Mouse (Mus musculus) embryo, embryonic 11.5 days (tissue): ENCODE data around the gene Grb10.

ENCODE experiments used
- DNase-seq: peaks from one replicate; pipeline ENCODE4 v3.0.0-alpha.2; 2012; ENCODE audit warnings: low read depth, low spot score

The Grb10 gene

DNA sequence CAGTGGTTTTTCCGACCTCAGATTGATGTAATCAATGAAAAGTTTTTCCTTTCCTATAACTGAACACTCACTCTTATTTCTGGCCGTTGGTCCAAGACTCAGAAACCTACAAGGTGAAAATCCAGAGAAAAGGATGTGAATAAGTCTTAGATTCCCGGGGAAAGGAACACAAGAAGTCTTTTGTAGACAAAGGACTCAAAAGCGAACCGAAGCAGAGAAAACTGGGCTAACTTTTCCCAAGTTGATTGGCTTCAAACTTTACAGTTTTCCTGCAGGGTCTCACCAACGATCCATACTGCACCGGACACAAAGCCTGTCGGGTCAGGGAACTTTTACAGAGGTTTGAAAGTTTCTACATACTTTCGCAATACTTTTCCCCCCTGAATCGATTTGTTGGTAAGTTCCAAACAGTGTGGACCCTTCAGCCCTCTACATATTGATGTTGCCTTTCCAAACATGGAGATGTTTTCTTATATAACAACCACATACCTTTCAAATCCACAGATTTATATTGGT is at the start of gene Grb10:
TSS of gene Grb10 (minus strand) at position 214 of the 516 bp plus-strand sequence.
- no peak for DNase-seq

DNA sequence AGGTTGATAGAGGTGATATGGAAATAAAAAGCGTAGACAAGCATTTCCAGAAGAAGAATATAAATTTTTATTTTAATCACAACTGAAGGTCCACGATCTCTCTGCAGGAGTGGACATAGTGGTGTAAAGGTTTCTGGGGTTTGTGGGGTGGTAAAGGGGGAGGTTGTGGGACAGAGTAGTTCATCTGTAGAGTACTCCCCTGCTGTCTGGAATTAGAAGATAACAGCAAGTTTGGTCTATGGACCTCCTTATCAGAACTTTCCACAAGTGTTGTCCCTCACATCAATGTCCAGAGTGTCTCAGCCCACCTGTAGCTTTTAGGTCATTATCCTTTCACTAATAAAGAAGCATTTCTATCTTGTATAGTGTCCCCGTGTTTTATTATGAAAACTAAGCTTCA is 43.2 kb upstream of the Grb10 start:
- no peak for DNase-seq

GRCm38 (mm10) chr11:12079231-12079630 is 40.7 kb upstream of the Grb10 start:
- no peak for DNase-seq

DNA sequence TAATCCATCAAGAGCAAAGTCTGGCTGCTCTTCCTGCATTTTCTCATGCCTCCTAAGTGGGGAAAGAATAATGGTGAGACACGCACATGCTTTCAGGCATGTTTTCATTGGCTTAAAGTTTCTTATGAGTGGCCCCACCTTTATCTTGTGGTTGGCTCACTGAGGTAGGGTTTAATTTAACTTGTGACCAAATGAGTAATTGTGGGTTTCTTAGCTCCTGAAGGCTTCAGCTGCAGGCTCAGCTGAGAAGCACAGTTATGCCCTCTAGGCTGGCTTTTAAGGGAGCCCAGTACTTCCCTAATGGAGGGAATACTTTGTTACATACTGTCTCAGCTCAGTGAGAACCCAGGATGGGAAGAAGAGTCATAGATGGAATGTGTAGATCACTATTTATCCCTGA is 37.0 kb upstream of the Grb10 start:
- no peak for DNase-seq

DNA sequence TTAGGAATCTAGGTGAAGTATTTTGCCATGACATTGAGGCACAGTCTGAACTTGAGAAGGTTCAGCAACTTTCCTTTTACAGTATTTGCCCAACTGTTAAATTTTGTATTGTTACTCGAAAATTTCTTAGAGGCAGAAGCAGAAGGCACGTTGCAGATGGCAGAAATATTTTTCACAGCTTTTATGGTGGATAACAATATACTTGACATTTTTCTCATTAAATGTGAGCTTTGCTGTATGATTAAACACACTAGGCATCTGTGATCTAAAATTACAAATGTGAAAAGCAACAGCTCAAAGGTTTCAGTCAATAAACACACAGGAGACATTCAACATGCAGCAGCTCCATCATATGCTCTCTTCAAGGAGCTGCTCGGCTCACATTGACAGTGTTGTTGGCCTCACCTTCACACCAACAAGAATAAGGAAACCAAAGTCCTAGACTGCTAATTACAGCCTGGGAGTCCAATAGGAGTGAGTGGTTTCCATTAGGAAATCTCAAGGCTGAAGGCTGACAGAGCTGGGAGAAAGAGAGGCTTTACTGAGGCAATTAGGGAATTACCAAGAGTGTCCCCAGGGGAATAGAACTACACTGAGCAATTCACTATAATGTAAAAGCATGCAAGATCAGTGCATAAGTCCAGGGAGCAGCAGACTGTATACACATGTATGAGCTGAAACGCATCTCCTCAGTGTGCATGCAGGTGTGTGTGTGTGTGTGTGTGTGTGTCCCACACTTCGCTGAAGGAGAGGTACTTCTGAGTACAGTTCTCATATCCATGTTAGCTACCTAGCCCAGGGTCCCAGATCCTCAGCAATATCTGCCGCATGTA is 35.1 kb upstream of the Grb10 start:
- no peak for DNase-seq

GRCm38 (mm10) chr11:12072322-12072721 is 33.8 kb upstream of the Grb10 start:
- no peak for DNase-seq

DNA sequence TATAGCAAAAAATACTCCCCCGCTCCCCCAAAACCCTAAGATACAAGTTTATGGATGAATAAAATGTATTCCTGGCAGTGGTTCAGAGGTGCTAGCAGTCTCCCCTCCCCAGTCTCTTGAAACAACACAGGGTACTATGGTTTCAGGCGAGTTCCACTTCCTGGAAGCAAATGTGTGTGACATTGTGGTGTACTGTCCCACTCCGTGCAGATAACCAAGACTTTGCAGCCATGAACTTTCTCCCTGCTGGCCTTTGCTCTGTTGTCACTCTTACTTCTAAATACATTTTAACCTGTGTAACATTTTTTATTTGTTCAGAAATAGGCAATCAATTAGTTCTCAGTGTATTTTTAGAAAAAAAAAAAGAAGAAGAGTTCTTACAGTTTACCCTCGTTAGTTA is 20.5 kb upstream of the Grb10 start:
- no peak for DNase-seq

DNA sequence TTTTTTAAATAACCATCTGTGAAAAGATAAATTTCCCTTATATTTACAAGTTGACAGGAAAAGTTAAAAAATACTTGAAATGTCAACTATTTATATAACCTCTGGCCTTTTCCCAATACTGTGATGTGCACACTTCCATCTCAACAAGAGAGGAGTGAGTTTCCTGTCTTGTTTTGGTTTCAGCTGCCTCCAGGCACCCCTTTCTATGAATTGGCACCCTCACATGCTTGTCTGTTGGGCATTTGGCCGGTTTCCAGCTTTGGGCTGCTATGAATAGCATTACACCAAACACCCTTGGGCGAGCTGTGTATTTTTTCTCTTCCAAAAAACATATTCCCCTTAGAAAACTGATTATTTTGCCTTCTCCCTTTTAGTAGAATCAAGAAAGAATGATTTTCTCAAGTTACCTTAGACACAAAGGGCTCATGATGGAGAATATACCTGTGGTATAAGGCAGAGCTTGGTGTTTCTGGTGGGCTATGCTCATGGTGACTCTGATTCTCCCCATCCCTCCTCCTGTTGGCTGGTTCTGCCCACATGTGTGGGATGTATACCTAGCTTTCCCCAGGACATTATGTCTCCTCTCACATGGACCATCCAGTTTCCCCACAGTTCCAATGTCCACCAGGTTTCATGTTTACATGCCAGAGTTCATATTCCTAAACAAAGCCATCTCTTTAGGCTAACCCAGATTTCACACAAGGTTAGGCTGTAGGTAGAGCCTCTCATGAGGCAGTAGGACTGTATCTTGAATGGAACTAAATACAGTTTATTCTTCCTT is 10.3 kb upstream of the Grb10 start:
- no peak for DNase-seq

- DNase-seq: no peak
These were observed 9.7 kb upstream of the Grb10 start for GRCm38 (mm10) chr11:12048135-12048534.

GRCm38 (mm10) chr11:12044245-12044644 is 5.8 kb upstream of the Grb10 start:
- no peak for DNase-seq

GRCm38 (mm10) chr11:12041787-12042186 is 3.3 kb upstream of the Grb10 start:
- DNase-seq: no peak

GRCm38 (mm10) chr11:12041379-12041778 is 2.9 kb upstream of the Grb10 start:
- DNase-seq: no peak

- DNase-seq: no peak
These were observed 1.9 kb upstream of the Grb10 start for GRCm38 (mm10) chr11:12040391-12040790.

- no peak for DNase-seq
These were observed 1.3 kb upstream of the Grb10 start for GRCm38 (mm10) chr11:12039748-12040147.

DNA sequence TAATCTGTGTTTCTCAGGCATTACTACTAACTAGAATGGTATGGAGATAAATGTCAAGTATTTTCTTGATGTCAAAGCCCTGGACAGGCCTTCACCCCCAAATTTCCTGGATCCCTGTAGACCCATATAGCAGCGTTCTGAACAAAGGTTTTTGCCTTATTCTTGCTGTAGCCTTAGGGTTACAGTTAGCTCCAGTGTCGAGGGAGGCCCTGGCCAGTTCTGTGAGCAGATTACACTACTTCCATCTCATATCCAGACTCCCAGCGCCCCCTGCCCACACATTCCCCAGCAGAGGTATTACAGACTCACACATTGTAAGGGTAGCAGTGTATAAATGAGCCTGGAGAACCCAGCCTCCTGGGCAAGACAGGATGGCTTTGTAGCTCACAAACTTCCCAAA is 615 bp upstream of the Grb10 start:
- DNase-seq: no peak

GRCm38 (mm10) chr11:12037689-12038469 is 604 bp downstream of the Grb10 start:
- no peak for DNase-seq

- no peak for DNase-seq
These were observed 1.3 kb downstream of the Grb10 start for GRCm38 (mm10) chr11:12037075-12037686.

DNA sequence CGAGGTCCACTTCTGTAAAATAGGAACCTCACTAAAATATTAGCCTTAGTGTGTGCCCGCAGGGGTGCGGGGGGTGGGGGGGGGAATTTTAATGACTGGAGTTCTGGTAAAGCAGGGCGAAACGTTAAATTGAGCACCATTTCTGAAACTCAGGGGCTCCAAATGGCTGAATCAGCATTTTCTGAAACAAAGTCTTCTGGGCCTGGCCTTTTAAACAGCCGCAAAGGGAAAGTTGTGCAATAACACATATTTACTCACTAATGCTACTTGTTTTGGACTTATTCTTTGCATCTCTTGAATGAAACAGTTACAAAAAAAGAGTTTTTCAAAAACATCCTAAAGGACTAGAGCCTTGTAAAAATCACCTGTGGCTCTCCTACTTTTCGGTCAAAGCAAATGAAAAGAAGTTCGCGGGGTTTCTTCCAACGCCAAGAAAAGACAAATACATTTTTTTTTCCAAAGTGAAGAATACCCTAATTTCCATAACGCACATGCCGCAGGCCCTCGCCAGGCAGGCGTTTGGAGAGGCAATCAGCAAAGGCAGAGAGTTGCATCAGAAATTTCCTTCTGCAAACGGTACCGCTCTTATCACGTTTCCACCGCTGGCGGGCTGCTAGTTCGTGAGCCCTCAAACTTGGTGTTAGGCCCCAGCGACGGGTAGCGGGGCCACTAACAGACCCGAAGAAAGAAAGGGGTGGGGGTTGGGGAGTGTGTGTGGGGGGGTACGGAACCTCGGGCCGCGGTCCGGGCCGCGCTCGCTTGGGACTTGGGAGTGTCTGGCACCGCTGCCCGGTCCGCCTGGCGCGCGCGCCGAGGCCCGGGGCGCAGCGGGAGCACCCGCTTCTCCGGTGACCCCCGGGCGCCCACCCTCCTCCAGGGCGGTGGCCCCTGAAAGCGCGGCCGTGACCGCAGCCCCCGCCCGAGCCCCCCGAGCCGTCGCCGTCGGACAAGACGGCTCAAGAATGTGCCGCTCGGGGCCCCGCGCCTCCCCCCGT is 2.3 kb downstream of the Grb10 start:
- DNase-seq: no peak

DNA sequence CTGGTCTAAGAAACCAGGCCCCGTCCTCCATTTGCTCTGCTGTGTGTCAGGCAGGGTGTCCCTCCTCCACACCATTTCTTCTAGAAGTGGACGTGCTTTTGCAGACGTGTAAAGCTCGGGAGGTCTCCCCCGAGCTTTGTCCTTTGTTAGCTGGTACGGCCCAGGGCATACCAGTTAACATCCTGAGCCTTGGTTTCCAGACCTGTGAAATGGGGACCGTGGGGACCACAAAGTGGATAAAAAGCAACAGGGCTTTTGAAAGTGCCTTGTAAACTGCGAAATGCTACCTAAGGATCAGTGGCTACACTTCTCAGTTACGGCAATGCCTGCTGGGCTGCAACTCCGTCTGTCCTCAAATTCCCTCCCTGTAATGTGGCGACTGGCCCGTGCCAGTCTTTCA is 3.2 kb downstream of the Grb10 start:
- no peak for DNase-seq

DNA sequence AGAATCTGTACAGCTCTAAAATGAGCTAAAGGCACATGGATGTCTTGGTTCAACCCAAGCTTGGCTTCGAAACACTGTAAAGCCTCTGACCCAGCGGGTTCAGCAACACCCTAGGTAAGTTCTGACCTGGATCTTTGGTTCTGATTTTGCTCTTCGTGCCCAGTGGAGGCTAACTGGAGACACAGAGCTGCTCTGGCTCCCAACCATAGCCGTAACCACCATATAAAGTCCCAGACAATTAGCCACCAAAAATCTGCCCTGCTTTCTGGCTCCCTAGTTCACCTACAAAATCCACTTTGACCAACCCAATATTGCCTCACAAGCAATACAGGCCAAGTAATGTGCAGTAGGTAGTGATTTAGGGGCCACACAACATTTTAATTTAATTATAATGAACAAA is 3.7 kb downstream of the Grb10 start:
- no peak for DNase-seq
